Mouse (Mus musculus) kidney, postnatal 0 days (tissue): ENCODE data around the gene Kcmf1. TPM values are rescaled to one million over a fixed set of nuclear protein-coding genes. Genes with fewer than 3 reads are reported as not detected.
A peak's percentile ranks its signal among the peaks of the same experiment; 100 is the strongest.

Source experiments
- ATAC-seq: fragments of 200-750 bp; cut with Nextera tagmentation; replicated peaks from 2 replicates; pipeline ENCODE4 v1.8.0; 2017; ENCODE audit warnings: low read depth, moderate number of reproducible peaks, moderate TSS enrichment, moderate library complexity; ENCODE audit not compliant: low FRiP score
- DNase-seq: peaks from one replicate; pipeline ENCODE4 v3.0.0-alpha.2; 2016; ENCODE audit warnings: low spot score
- H3K27ac ChIP-seq: fragments of 300-500 bp; sonication (generic); 2 replicates; pipeline ENCODE4 v1.5.1; 2014; ENCODE audit warnings: mild to moderate bottlenecking
- H3K27me3 ChIP-seq: fragments of 300-500 bp; sonication (generic); 2 replicates; pipeline ENCODE4 v1.6.1; 2014; ENCODE audit warnings: low read length, mixed read lengths; ENCODE audit not compliant: insufficient read depth
- H3K36me3 ChIP-seq: fragments of 300-500 bp; sonication (generic); 2 replicates; pipeline ENCODE4 v1.6.1; 2014; ENCODE audit warnings: low read length, mixed read lengths; ENCODE audit not compliant: insufficient read depth
- H3K4me1 ChIP-seq: fragments of 300-500 bp; sonication (generic); replicated peaks from 2 replicates; pipeline ENCODE4 v1.6.1; 2014; ENCODE audit warnings: antibody characterized with exemption, low read length, mixed read lengths; ENCODE audit not compliant: insufficient read depth
- H3K4me2 ChIP-seq: fragments of 300-500 bp; sonication (generic); 2 replicates; pipeline ENCODE4 v1.6.1; 2014; ENCODE audit warnings: mild to moderate bottlenecking, low read length, moderate library complexity, mixed read lengths
- H3K4me3 ChIP-seq: fragments of 300-500 bp; sonication (generic); replicated peaks from 2 replicates; pipeline ENCODE4 v1.5.1; 2014; ENCODE audit warnings: low read depth, low read length
- H3K9ac ChIP-seq: fragments of 300-500 bp; sonication (generic); 2 replicates; pipeline ENCODE4 v1.6.1; 2014; ENCODE audit warnings: low read depth, low read length
- H3K9me3 ChIP-seq: fragments of 300-500 bp; sonication (generic); replicated peaks from 2 replicates; pipeline ENCODE4 v1.6.1; 2016; ENCODE audit warnings: low read length, inconsistent platforms, mixed read lengths
- CTCF ChIP-seq: IDR thresholded peaks from 2 replicates; pipeline ENCODE4 v1.5.1; 2016; ENCODE audit warnings: antibody characterized with exemption, low read depth, mild to moderate bottlenecking, moderate library complexity
- WGBS: fragments of 180-500 bp; shearing (Covaris S2); extraction: QIAGEN DNeasy Blood & Tissue Kit; methylation state at CpG from one replicate; pipeline ENCODE4 v1.1.7; 2014; 5-methylcytosine and 5-hydroxymethylcytosine counted together
- polyA plus RNA-seq: library from polyadenylated mRNA; unstranded; fragments of >200 nt; fragmentation: Nextera tagmentation; extraction: Ambion mirVana; gene quantifications from 2 replicates; pipeline ENCODE4 v1.2.1, GENCODE M21; 2015

Gene Kcmf1
- polyA plus RNA-seq, 1 experiment from 2014 or later: 57.7 TPM

DNA sequence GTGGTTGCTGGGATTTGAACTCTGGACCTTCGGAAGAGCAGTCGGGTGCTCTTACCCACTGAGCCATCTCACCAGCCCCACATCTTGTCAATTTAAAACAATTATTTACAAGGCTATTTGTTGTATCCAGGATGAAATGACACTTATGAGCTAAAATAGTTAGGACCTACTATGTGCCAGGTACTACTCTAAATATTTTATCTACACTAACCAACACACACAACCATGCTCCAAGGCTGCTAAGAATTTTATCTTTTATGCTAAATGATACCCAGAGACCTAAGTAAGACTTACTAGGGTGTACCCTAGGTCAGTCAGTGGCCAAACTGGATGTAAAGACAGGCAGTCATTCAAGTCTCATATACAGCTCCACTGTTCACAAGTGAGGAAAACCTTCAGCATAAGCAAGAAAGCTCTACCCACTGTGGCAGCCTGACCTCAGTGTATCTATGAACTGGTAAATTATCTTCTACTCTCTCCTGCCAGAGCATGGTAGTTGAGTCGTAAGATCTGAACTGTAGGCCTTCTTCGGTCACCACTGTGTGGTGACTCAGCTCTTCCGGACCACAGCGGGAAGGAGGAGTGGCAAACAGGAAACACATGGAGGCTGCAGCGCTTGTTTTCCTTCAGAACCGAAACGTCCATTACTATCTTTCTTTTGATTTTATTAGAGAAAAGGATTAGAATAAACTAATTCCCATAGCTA is 18.7 kb downstream of the Kcmf1 start:
- no peak overlapping the region for H3K4me2 ChIP-seq
- no peak for TF ChIP-seq CTCF
- no peak overlapping the region for H3K4me3 ChIP-seq
- peaks cover 16% of the 10 kb centered on the region; the same call in 1 of the 2 replicates for H3K4me1 ChIP-seq
- H3K27ac ChIP-seq: no peak overlapping the region
- ATAC-seq (no peak), DNase-seq (no peak)
- H3K9ac ChIP-seq: no peak overlapping the region
- H3K9me3 ChIP-seq: no peaks in the 10 kb centered on the region
- WGBS: 72% methylated on average over 9 of the region's 9 CpGs
- H3K27me3 ChIP-seq: no peaks in the 10 kb centered on the region
- H3K36me3 ChIP-seq: no peaks in the 10 kb centered on the region

DNA sequence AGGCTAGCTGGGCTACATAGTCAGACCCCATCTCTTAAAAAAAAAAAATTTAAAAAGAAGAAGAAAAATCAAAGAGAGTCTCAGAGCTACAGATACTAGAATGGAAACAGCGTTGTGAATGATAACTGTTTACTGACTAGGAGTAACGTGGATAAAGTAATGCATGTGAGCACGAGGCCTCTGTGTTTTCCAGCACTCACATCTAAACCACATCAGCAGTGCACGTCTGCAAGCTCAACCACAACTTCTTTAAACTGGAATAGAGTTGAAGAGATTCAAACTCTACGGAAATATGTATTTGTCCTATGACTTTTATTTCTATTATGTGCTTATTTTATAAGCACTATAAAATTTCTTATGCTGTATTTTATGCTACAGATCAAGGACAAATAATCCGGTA is 23.1 kb downstream of the Kcmf1 start:
- Histone ChIP-seq H3K4me3 (no peak overlapping the region), H3K27ac (no peak overlapping the region), H3K4me2 (no peak overlapping the region), H3K4me1 (0 out of 2 replicates have a peak, but pooled peaks cover 12% of the 10 kb centered on the region), H3K9ac (no peak overlapping the region), H3K27me3 (no peaks in the 10 kb centered on the region), H3K9me3 (no peaks in the 10 kb centered on the region), H3K36me3 (no peaks in the 10 kb centered on the region)
- DNase-seq: no peak
- no peak for TF ChIP-seq CTCF
- ATAC-seq: no peak
- WGBS: 93% methylated on average over 6 of the region's 6 CpGs

GRCm38 (mm10) chr6:72873338-72873737 is 26.4 kb downstream of the Kcmf1 start:
- Histone ChIP-seq H3K9me3 (no peaks in the 10 kb centered on the region), H3K9ac (no peak overlapping the region), H3K4me2 (no peak overlapping the region), H3K36me3 (no peaks in the 10 kb centered on the region), H3K4me1 (peaks cover 15% of the 10 kb centered on the region; the same call in 1 of the 2 replicates), H3K4me3 (no peak overlapping the region), H3K27me3 (no peaks in the 10 kb centered on the region), H3K27ac (no peak overlapping the region)
- ATAC-seq (no peak), DNase-seq (no peak)
- TF ChIP-seq CTCF: no peak
- WGBS: 91% methylated on average over 3 of the region's 3 CpGs

DNA sequence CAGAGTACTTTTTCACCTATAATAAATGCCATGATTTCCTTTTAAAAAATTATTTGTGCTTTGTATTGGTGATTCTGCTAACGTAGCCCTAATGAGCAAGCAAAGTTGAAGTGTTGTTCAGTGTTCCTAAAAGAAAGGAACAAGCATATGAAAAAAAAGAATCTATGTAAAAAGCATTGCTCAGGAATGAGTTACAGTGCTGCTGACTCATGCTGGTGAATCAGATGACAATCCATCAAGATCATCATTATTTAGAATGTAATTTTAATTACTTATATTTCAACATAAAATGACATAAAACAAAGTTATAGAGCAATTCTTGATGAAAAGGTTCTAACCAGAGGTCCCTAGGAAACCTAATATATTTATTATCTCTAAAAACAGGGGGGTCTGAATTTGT is 27.5 kb downstream of the Kcmf1 start:
- no peak for TF ChIP-seq CTCF
- no peaks in the 10 kb centered on the region for H3K27me3 ChIP-seq
- no peaks in the 10 kb centered on the region for H3K36me3 ChIP-seq
- H3K27ac ChIP-seq: no peak overlapping the region
- H3K4me1 ChIP-seq: peaks cover 15% of the 10 kb centered on the region; the same call in 1 of the 2 replicates
- DNase-seq (no peak), ATAC-seq (no peak)
- H3K9me3 ChIP-seq: no peaks in the 10 kb centered on the region
- no peak overlapping the region for H3K4me3 ChIP-seq
- WGBS: 73% methylated on average over 1 of the region's 1 CpGs
- H3K9ac ChIP-seq: no peak overlapping the region
- H3K4me2 ChIP-seq: no peak overlapping the region

DNA sequence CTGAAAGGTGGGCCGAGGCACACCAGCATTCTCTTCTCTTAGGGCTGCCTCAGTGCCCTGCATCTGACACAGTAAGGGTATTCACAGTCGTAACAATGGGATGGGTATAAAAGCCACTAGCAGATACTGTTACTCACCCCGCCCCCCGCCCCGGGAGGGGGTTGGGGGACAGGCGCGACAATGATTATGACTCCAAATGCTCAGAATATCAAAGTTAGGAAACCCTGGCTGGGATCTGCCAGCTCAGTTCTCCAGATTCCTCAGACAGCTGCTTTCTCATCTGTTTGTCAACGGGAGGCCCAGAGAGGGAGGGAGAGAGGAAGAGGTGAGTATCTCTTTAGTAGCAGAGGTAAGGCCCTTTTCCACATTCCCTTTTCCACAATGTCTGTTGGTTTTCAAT is 30.2 kb downstream of the Kcmf1 start:
- H3K4me1 ChIP-seq: peaks cover 15% of the 10 kb centered on the region; the same call in 1 of the 2 replicates
- no peaks in the 10 kb centered on the region for H3K27me3 ChIP-seq
- ATAC-seq (no peak), DNase-seq (no peak)
- no peaks in the 10 kb centered on the region for H3K9me3 ChIP-seq
- no peak overlapping the region for H3K9ac ChIP-seq
- no peaks in the 10 kb centered on the region for H3K36me3 ChIP-seq
- H3K27ac ChIP-seq: peak overlapping the region; percentile 31; the same call in 1 of the 2 replicates
- no peak for TF ChIP-seq CTCF
- H3K4me2 ChIP-seq: no peak overlapping the region
- H3K4me3 ChIP-seq: no peak overlapping the region
- WGBS: 52% methylated on average over 8 of the region's 8 CpGs

GRCm38 (mm10) chr6:72868688-72869087 is 31.1 kb downstream of the Kcmf1 start:
- ATAC-seq: no peak
- Histone ChIP-seq H3K27me3 (no peaks in the 10 kb centered on the region), H3K36me3 (no peaks in the 10 kb centered on the region), H3K27ac (no peak overlapping the region), H3K9ac (no peak overlapping the region), H3K4me3 (no peak overlapping the region), H3K9me3 (no peaks in the 10 kb centered on the region), H3K4me1 (peaks cover 15% of the 10 kb centered on the region; the same call in 1 of the 2 replicates), H3K4me2 (no peak overlapping the region)
- 48% methylated on average over 5 of the region's 5 CpGs for whole genome bisulfite sequencing
- peak; percentile 31 for DNase-seq
- TF ChIP-seq CTCF: no peak
